Mouse (Mus musculus): ENCODE measurements at regions not wholly inside any gene's neighbourhood (a gene's known extent, or its start where the extent isn't known, plus 50 kb on each side); places are given as distances from the start of the nearest gene placed in this dataset.

DNA sequence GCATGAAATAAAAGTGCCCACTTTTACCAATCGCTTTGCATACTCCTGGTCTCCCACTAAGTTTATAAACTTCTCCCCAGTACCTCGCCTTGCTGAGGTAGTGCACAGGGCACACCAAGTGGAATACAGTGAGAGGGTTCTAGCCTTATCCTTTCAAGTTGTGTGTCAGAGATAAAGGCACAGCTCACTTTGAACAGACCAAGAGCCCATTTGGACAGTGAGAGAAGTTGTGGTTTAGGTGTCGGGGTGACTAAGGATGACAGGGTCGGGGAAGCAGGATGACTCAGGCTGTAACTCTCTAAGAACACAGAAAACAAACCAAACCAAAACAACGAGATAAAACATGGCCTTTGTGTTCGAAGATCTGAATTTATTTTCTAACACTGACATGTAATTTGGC, 345.4 kb downstream of the Bcl11a start:
- TF ChIP-seq POLR2A (IDR thresholded peaks at IDR 0.05; ENCODE audit: low read depth, low read length) (no peak), CTCF (conservative IDR thresholded peaks at IDR 0.05; ENCODE audit: insufficient read depth, insufficient read length, low read depth, low read length) (no peak)

All from kidney, adult 2 months (tissue).